Mouse (Mus musculus) CH12.LX (cell line): ENCODE measurements around the gene Htr1d.

Experiments
- CHD2 ChIP-seq: IDR thresholded peaks from 2 replicates; pipeline ENCODE4 v1.6.1; 2011; ENCODE audit warnings: low read length, improper control_type of control experiment
- CTCF ChIP-seq, 2 experiments: IDR thresholded peaks in 1 of 2; conservative IDR thresholded peaks in 1 of 2; 2 replicates each; pipeline ENCODE4 v1.5.1; 2011 to 2012; ENCODE audit warnings: low read depth in 2 of 2, low read length in 2 of 2, improper control_type of control experiment in 1 of 2, inconsistent platforms in 1 of 2, mild to moderate bottlenecking in 1 of 2, moderate library complexity in 1 of 2
- E2F4 ChIP-seq: IDR thresholded peaks from 2 replicates; pipeline ENCODE4 v1.6.1; 2011; ENCODE audit warnings: low read depth, low read length, improper control_type of control experiment; ENCODE audit not compliant: insufficient replicate concordance
- EP300 ChIP-seq: IDR thresholded peaks from 2 replicates; pipeline ENCODE4 v1.6.1; 2011; ENCODE audit warnings: low read length, improper control_type of control experiment
- MEF2A ChIP-seq: IDR thresholded peaks from 2 replicates; pipeline ENCODE4 v1.6.1; 2014; ENCODE audit warnings: low read depth, mild to moderate bottlenecking, inconsistent platforms, low read length, improper control_type of control experiment, borderline replicate concordance
- PAX5 ChIP-seq: IDR thresholded peaks from 2 replicates; pipeline ENCODE4 v1.6.1; 2012; ENCODE audit warnings: low read length, inconsistent platforms, mixed read lengths
- POLR2A ChIP-seq: IDR thresholded peaks from 2 replicates; pipeline ENCODE4 v1.6.1; 2011; ENCODE audit warnings: low read depth, mild to moderate bottlenecking, improper control_type of control experiment, low read length
- TCF12 ChIP-seq: IDR thresholded peaks from 2 replicates; pipeline ENCODE4 v1.6.1; 2014; ENCODE audit warnings: low read depth, mild to moderate bottlenecking, inconsistent platforms, low read length, improper control_type of control experiment
- USF1 ChIP-seq: IDR thresholded peaks from 2 replicates; pipeline ENCODE4 v1.6.1; 2014; ENCODE audit warnings: low read depth, mild to moderate bottlenecking, inconsistent platforms, low read length, improper control_type of control experiment
- ZKSCAN1 ChIP-seq: IDR thresholded peaks from 2 replicates; pipeline ENCODE4 v1.6.1; 2012; ENCODE audit warnings: low read depth, inconsistent platforms, low read length, improper control_type of control experiment, borderline replicate concordance
- ZNF384 ChIP-seq: IDR thresholded peaks from 2 replicates; pipeline ENCODE4 v1.6.1; 2012; ENCODE audit warnings: low read depth, low read length, improper control_type of control experiment, inconsistent platforms

DNA sequence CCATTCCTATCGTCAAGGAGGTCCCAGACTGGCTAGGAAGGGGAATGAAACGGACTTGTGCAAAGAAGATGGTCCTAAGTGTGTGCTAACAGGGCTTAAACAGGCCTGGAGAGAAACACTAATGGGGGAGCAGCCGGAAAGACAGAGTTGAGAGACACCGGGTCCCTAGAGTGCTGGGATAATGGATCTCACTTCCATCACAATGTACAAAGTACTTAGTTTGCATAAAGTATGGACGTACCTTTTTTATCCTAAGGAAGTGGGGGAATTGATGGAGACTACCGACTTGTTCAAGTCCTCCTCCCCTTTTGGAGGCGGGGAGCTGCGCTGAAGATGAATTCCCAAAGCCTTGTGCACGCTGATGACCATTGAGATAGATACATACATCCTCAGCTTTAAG, 40.1 kb downstream of the Htr1d start:
- TF ChIP-seq CHD2 (no peak), CTCF (conservative IDR thresholded peaks at IDR 0.05 in 1 of 2, IDR thresholded peaks at IDR 0.05 in 1 of 2; ENCODE audit: low read depth in 2 of 2, low read length in 2 of 2) (no peak), PAX5 (no peak), EP300 (no peak), POLR2A (no peak), TCF12 (no peak), MEF2A (no peak), E2F4 (no peak), ZKSCAN1 (no peak), ZNF384 (no peak), USF1 (no peak)
